Mouse (Mus musculus) adrenal gland, postnatal 0 days (tissue): Measurements from ENCODE around the gene Rab3c. TPM values are rescaled to one million over a fixed set of nuclear protein-coding genes. Genes with fewer than 3 reads are reported as not detected.

Experiments used
- polyA plus RNA-seq: library from polyadenylated mRNA; unstranded; fragments of >200 nt; fragmentation: Nextera tagmentation; extraction: Ambion mirVana; gene quantifications from 2 replicates; pipeline ENCODE4 v1.2.1, GENCODE M21; 2015

The Rab3c gene
- 29.5 and 33.3 TPM in 2 replicates for polyA plus RNA-seq

GRCm38 (mm10) chr13:110280563-110281144, at the start of gene Rab3c:
Gene Rab3c, minus strand, starts transcription at chr13:110280996.

Other genes starting within 250 kb of the Rab3c start
- gene Gapt, start 76.2 kb upstream of the Rab3c start, polyA plus RNA-seq, result 0.25 and 0.52 TPM in 2 replicates
- 42.2 and 45.0 TPM in 2 replicates for gene Plk2, start 114.0 kb upstream of the Rab3c start, polyA plus RNA-seq